Mouse (Mus musculus): Measurements from ENCODE around the gene Fcna. TPM values are rescaled to one million over a fixed set of nuclear protein-coding genes. Genes with fewer than 3 reads are reported as not detected.

Gene Fcna
- total and polyA plus RNA-seq, 3 experiments, result 0.21 TPM; not detected in 2

DNA sequence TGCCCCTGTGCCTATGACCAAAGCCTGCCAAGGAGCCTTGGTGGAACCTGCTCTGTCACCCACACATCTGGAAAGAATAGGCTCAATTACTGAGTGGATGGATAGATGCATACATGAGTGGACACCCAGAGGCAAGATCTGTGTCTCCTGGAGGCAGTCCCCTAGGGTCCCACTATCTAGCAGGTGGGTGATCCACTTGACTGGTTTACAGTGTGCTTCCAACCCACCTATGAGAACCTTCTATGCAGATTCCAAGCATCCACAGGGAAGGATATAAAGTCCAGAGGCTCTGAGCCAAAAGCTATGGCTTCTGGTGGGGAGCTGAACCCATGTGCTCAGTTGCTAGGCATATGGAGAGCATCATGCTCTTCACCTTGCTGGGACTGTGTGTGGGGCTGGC, 29.8 kb upstream of the Fcna start, which contains the start of gene Lcn5:
Gene Lcn5 (plus strand): TSS at position 301 of the 400 bp plus-strand sequence.
- no peaks in the 10 kb centered on the region for H3K4me1 ChIP-seq (ENCODE audit: control insufficient read depth in 1 of 2, insufficient read depth in 2 of 2, low read length in 2 of 2)
- H3K27me3 ChIP-seq (ENCODE audit: control insufficient read depth in 1 of 2, insufficient read depth in 2 of 2, low read length in 2 of 2), result peaks cover 10 to 20% of the 10 kb centered on the region in 2 experiments; a peak in 3 of 4 replicates
- TF ChIP-seq ZNF384 (IDR thresholded peaks at IDR 0.05; ENCODE audit: low read depth, low read length), result no peak
- no peak for TF ChIP-seq HCFC1 (IDR thresholded peaks at IDR 0.05; ENCODE audit: low read depth, low read length)
- TF ChIP-seq POLR2A (IDR thresholded peaks at IDR 0.05; ENCODE audit: control insufficient read depth in 1 of 2, insufficient read depth in 1 of 2, low read depth in 1 of 2, low read length in 2 of 2, poor library complexity in 1 of 2), result no peak
- no peak for TF ChIP-seq RAD21 (IDR thresholded peaks at IDR 0.05; ENCODE audit: low read depth, low read length)
- DNase-seq (ENCODE audit: low read depth, low spot score), result no peak
- no peak within 1 kb of the TSS for H3K27ac ChIP-seq (ENCODE audit: control insufficient read depth, low read depth, low read length)
- H3K79me2 ChIP-seq (ENCODE audit: control insufficient read depth, insufficient read depth, low read length, poor library complexity), result no peaks in the 10 kb centered on the region
- H3K4me3 ChIP-seq (ENCODE audit: control insufficient read depth in 1 of 2, insufficient read depth in 1 of 2, low read depth in 2 of 2, low read length in 2 of 2), result no peak within 1 kb of the TSS
- no peaks in the 10 kb centered on the region for H3K9me3 ChIP-seq (replicated peaks; ENCODE audit: insufficient read depth, low read length)
- H3K9ac ChIP-seq (ENCODE audit: control insufficient read depth, low read depth, low read length, poor library complexity, severe bottlenecking), result no peak within 1 kb of the TSS
- H3K36me3 ChIP-seq (ENCODE audit: control insufficient read depth in 1 of 2, insufficient read depth in 2 of 2, low read length in 2 of 2), result no peaks in the 10 kb centered on the region

- no peak for DNase-seq (ENCODE audit: low read depth, low spot score)
Observed at GRCm38 (mm10) chr2:25657246-25657645, 29.4 kb upstream of the Fcna start.

DNA sequence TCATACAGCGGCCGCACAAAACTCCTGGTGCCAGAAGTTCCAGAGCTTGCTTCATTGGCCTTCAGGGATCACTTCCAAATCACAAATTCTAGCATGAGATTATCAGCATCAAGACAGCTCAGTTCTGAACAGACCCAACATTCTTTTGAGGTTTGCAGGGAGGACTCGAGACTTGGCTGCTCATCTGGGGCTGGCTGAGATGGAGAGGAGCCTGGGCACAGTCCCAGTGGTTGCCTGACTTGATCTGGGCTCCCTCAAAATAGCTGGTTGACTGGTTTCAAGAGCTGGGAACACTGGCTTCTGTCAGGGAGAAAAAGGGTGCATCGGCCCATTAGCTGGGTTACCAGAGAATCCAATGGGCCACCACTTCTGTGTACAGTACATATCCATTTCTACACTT, 28.9 kb upstream of the Fcna start:
- H3K36me3 ChIP-seq (ENCODE audit: control insufficient read depth in 1 of 2, insufficient read depth in 2 of 2, low read length in 2 of 2), result no peaks in the 10 kb centered on the region
- H3K4me1 ChIP-seq (ENCODE audit: control insufficient read depth in 1 of 2, insufficient read depth in 2 of 2, low read length in 2 of 2), result no peaks in the 10 kb centered on the region
- H3K79me2 ChIP-seq (ENCODE audit: control insufficient read depth, insufficient read depth, low read length, poor library complexity), result no peaks in the 10 kb centered on the region
- no peak overlapping the region for H3K27ac ChIP-seq (ENCODE audit: control insufficient read depth, low read depth, low read length)
- H3K9ac ChIP-seq (ENCODE audit: control insufficient read depth, low read depth, low read length, poor library complexity, severe bottlenecking), result no peak overlapping the region
- TF ChIP-seq MEF2A (IDR thresholded peaks at IDR 0.05; ENCODE audit: extremely low read depth, insufficient replicate concordance, low read depth, low read length, poor library complexity, severe bottlenecking), result no peak
- TF ChIP-seq NRF1 (IDR thresholded peaks at IDR 0.05; ENCODE audit: insufficient read depth, low read depth, low read length, poor library complexity, severe bottlenecking), result no peak
- no peak for TF ChIP-seq KAT2A (conservative IDR thresholded peaks at IDR 0.05; ENCODE audit: low read depth, low read length)
- no peak for TF ChIP-seq SIN3A (IDR thresholded peaks at IDR 0.05; ENCODE audit: low read length)
- TF ChIP-seq CTCF (IDR thresholded peaks at IDR 0.05 in 2 of 3, conservative IDR thresholded peaks at IDR 0.05 in 1 of 3; ENCODE audit: control insufficient read depth in 1 of 3, insufficient read depth in 1 of 3, low read depth in 2 of 3, low read length in 3 of 3, poor library complexity in 1 of 3, severe bottlenecking in 1 of 3), result no peak
- DNase-seq (ENCODE audit: low read depth, low spot score), result no peak
- no peaks in the 10 kb centered on the region for H3K9me3 ChIP-seq (replicated peaks; ENCODE audit: insufficient read depth, low read length)
- no peak overlapping the region for H3K4me3 ChIP-seq (ENCODE audit: control insufficient read depth in 1 of 2, insufficient read depth in 1 of 2, low read depth in 2 of 2, low read length in 2 of 2)
- peaks cover 10 to 20% of the 10 kb centered on the region in 2 experiments; a peak in 3 of 4 replicates for H3K27me3 ChIP-seq (ENCODE audit: control insufficient read depth in 1 of 2, insufficient read depth in 2 of 2, low read length in 2 of 2)

More at GRCm38 (mm10) chr2:25657246-25657645, 29.4 kb upstream of the Fcna start:
- Histone ChIP-seq H3K4me3 (ENCODE audit: control insufficient read depth in 1 of 2, insufficient read depth in 1 of 2, low read depth in 2 of 2, low read length in 2 of 2) (no peak overlapping the region), H3K27ac (ENCODE audit: control insufficient read depth, low read depth, low read length) (no peak overlapping the region), H3K9ac (ENCODE audit: control insufficient read depth, low read depth, low read length, poor library complexity, severe bottlenecking) (no peak overlapping the region), H3K9me3 (replicated peaks; ENCODE audit: insufficient read depth, low read length) (no peaks in the 10 kb centered on the region), H3K4me1 (ENCODE audit: control insufficient read depth in 1 of 2, insufficient read depth in 2 of 2, low read length in 2 of 2) (no peaks in the 10 kb centered on the region), H3K36me3 (ENCODE audit: control insufficient read depth in 1 of 2, insufficient read depth in 2 of 2, low read length in 2 of 2) (no peaks in the 10 kb centered on the region), H3K79me2 (ENCODE audit: control insufficient read depth, insufficient read depth, low read length, poor library complexity) (no peaks in the 10 kb centered on the region), H3K27me3 (ENCODE audit: control insufficient read depth in 1 of 2, insufficient read depth in 2 of 2, low read length in 2 of 2) (peaks cover 10 to 20% of the 10 kb centered on the region in 2 experiments; a peak in 3 of 4 replicates)
- TF ChIP-seq GATA1 (IDR thresholded peaks at IDR 0.05; ENCODE audit: low read depth, low read length) (no peak), ZKSCAN1 (IDR thresholded peaks at IDR 0.05; ENCODE audit: low read depth, low read length) (no peak), TAL1 (IDR thresholded peaks at IDR 0.05; ENCODE audit: low read length) (no peak), ETS1 (IDR thresholded peaks at IDR 0.05; ENCODE audit: low read depth, low read length) (no peak), MAX (IDR thresholded peaks at IDR 0.05; ENCODE audit: low read length) (no peak), CHD2 (IDR thresholded peaks at IDR 0.05; ENCODE audit: low read length) (no peak), POLR2AphosphoS2 (IDR thresholded peaks at IDR 0.05; ENCODE audit: low read length) (no peak), EP300 (IDR thresholded peaks at IDR 0.05; ENCODE audit: low read depth in 1 of 2, low read length in 2 of 2) (no peak), CTCF (IDR thresholded peaks at IDR 0.05 in 2 of 3, conservative IDR thresholded peaks at IDR 0.05 in 1 of 3; ENCODE audit: control insufficient read depth in 1 of 3, insufficient read depth in 1 of 3, low read depth in 2 of 3, low read length in 3 of 3, poor library complexity in 1 of 3, severe bottlenecking in 1 of 3) (no peak), ZMIZ1 (IDR thresholded peaks at IDR 0.05; ENCODE audit: low read depth, low read length) (no peak), MAFK (IDR thresholded peaks at IDR 0.05; ENCODE audit: borderline replicate concordance, low read depth, low read length) (no peak), ZNF384 (IDR thresholded peaks at IDR 0.05; ENCODE audit: low read depth, low read length) (no peak), MXI1 (IDR thresholded peaks at IDR 0.05; ENCODE audit: low read depth, low read length) (no peak), SMC3 (IDR thresholded peaks at IDR 0.05; ENCODE audit: low read depth, low read length) (no peak), HCFC1 (IDR thresholded peaks at IDR 0.05; ENCODE audit: low read depth, low read length) (no peak), E2F4 (IDR thresholded peaks at IDR 0.05; ENCODE audit: borderline replicate concordance, low read depth, low read length) (no peak), ZC3H11A (IDR thresholded peaks at IDR 0.05; ENCODE audit: low read depth, low read length) (no peak), USF2 (IDR thresholded peaks at IDR 0.05; ENCODE audit: borderline replicate concordance in 1 of 2, insufficient read depth in 1 of 2, low read depth in 1 of 2, low read length in 2 of 2) (no peak), BHLHE40 (IDR thresholded peaks at IDR 0.05; ENCODE audit: borderline replicate concordance, low read depth, low read length) (no peak), ELF1 (IDR thresholded peaks at IDR 0.05; ENCODE audit: low read depth, low read length) (no peak)
